ENCODE assay signal across 15 mouse cellular contexts in genomic region chr12:14859809-14860570, GRCm38 (mm10).
"Had no signal": no experiment of that assay in that cellular context is flagged by ENCODE, and none has a peak within 500 bp of the region (broad histone marks: within the 10 kb centered on the region; RNA-seq: fewer than 3 reads in every experiment).

No protein-coding gene starts in this region.

- DNase-seq: kidney, adult 8-10 months; kidney, postnatal 10 days; kidney, postnatal 4 days; left cerebral cortex, postnatal 4 days; lung, adult 18-20 months; right cerebral cortex, postnatal 4 days; spleen, adult 18-20 months; thymus, adult 18-20 months; thymus, postnatal 25 days had no signal

- H3K36me3 ChIP-seq: limb, embryonic 13.5 days; midbrain, embryonic 12.5 days; neural tube, embryonic 15.5 days had no signal

- H3K27ac ChIP-seq: layer of hippocampus, adult 2 months; limb, embryonic 13.5 days; liver, embryonic 14.5 days; midbrain, embryonic 12.5 days; neural tube, embryonic 15.5 days had no signal

- H3K4me3 ChIP-seq: layer of hippocampus, adult 2 months; limb, embryonic 13.5 days; midbrain, embryonic 12.5 days; myocyte; neural tube, embryonic 15.5 days had no signal

- H3K27me3 ChIP-seq: limb, embryonic 13.5 days; midbrain, embryonic 12.5 days; neural tube, embryonic 15.5 days had no signal

- H3K4me2 ChIP-seq: limb, embryonic 13.5 days; midbrain, embryonic 12.5 days; neural tube, embryonic 15.5 days had no signal

- H3K9me3 ChIP-seq: limb, embryonic 13.5 days; midbrain, embryonic 12.5 days; neural tube, embryonic 15.5 days had no signal

- H3K9ac ChIP-seq: limb, embryonic 13.5 days; liver, embryonic 14.5 days; midbrain, embryonic 12.5 days; neural tube, embryonic 15.5 days had no signal

- H3K4me1 ChIP-seq: limb, embryonic 13.5 days; midbrain, embryonic 12.5 days; neural tube, embryonic 15.5 days had no signal
